Mouse (Mus musculus) limb, embryonic 11.5 days (tissue): ENCODE measurements around the gene Glis2. TPM values are rescaled to one million over a fixed set of nuclear protein-coding genes. Genes with fewer than 3 reads are reported as not detected.

Experiments used
- ATAC-seq: fragments of 200-750 bp; cut with Nextera tagmentation; 2 replicates; pipeline ENCODE4 v1.8.0; 2017; ENCODE audit warnings: low read depth; ENCODE audit not compliant: insufficient number of reproducible peaks, low FRiP score, low TSS enrichment
- DNase-seq: peaks from one replicate; pipeline ENCODE4 v3.0.0-alpha.2; 2015; ENCODE audit warnings: low spot score
- H3K27ac ChIP-seq: fragments of 300-500 bp; sonication (generic); replicated peaks from 2 replicates; pipeline ENCODE4 v1.5.1; 2014; ENCODE audit warnings: low read depth, mild to moderate bottlenecking, low read length
- H3K27me3 ChIP-seq: fragments of 300-500 bp; sonication (generic); 2 replicates; pipeline ENCODE4 v1.6.1; 2014; ENCODE audit warnings: mild to moderate bottlenecking, low read length, mixed read lengths; ENCODE audit not compliant: control insufficient read depth, insufficient read depth
- H3K36me3 ChIP-seq: fragments of 300-500 bp; sonication (generic); 2 replicates; pipeline ENCODE4 v1.6.1; 2014; ENCODE audit warnings: mild to moderate bottlenecking, low read length, moderate library complexity, mixed read lengths; ENCODE audit not compliant: control insufficient read depth, insufficient read depth
- H3K4me1 ChIP-seq: fragments of 300-500 bp; sonication (generic); 2 replicates; pipeline ENCODE4 v1.6.1; 2014; ENCODE audit warnings: low read length, mixed read lengths; ENCODE audit not compliant: control insufficient read depth, insufficient read depth
- H3K4me2 ChIP-seq: fragments of 300-500 bp; sonication (generic); 2 replicates; pipeline ENCODE4 v1.6.1; 2014; ENCODE audit warnings: low read depth, mild to moderate bottlenecking, moderate library complexity; ENCODE audit not compliant: severe bottlenecking
- H3K4me3 ChIP-seq: fragments of 300-500 bp; sonication (generic); 2 replicates; pipeline ENCODE4 v1.5.1; 2014; ENCODE audit warnings: low read depth, low read length
- H3K9ac ChIP-seq: fragments of 300-500 bp; sonication (generic); 2 replicates; pipeline ENCODE4 v1.6.1; 2014; ENCODE audit warnings: mild to moderate bottlenecking, low read length
- H3K9me3 ChIP-seq: fragments of 300-500 bp; sonication (generic); 2 replicates; pipeline ENCODE4 v1.6.1; 2016; ENCODE audit warnings: low read length; ENCODE audit not compliant: control insufficient read depth
- WGBS: fragments of 180-500 bp; shearing (Covaris S2); extraction: QIAGEN DNeasy Blood & Tissue Kit; methylation state at CpG from one replicate; pipeline ENCODE4 v1.1.7; 2014; 5-methylcytosine and 5-hydroxymethylcytosine counted together
- polyA plus RNA-seq: library from polyadenylated mRNA; unstranded; fragments of >200 nt; fragmentation: Nextera tagmentation; extraction: Ambion mirVana; gene quantifications from 2 replicates; pipeline ENCODE4 v1.2.1, GENCODE M21; 2014

The Glis2 gene
- polyA plus RNA-seq, 1 experiment from 2014 or later = 27.4 TPM

- no peaks in the 10 kb centered on the region for H3K27me3 ChIP-seq
- ATAC-seq = no peak
- no peak overlapping the region for H3K4me3 ChIP-seq
- no peak overlapping the region for H3K9ac ChIP-seq
- WGBS = 97% methylated on average over 1 of the region's 1 CpGs
- DNase-seq = no peak
- no peaks in the 10 kb centered on the region for H3K9me3 ChIP-seq
- H3K27ac ChIP-seq = no peak overlapping the region
- H3K36me3 ChIP-seq = no peaks in the 10 kb centered on the region
- no peak overlapping the region for H3K4me2 ChIP-seq
- peaks cover 43% of the 10 kb centered on the region for H3K4me1 ChIP-seq
Measured at GRCm38 (mm10) chr16:4555555-4555954, 39.0 kb upstream of the Glis2 start.

- no peaks in the 10 kb centered on the region for H3K9me3 ChIP-seq
- H3K4me1 ChIP-seq = peaks cover 35% of the 10 kb centered on the region
- H3K9ac ChIP-seq = peak overlapping the region; percentile 39; the same call in 1 of the 2 replicates
- H3K27me3 ChIP-seq = no peaks in the 10 kb centered on the region
- DNase-seq (no peak), ATAC-seq (no peak)
- peak overlapping the region; percentile 81; the same call in 1 of the 2 replicates for H3K4me3 ChIP-seq
- peak overlapping the region; percentile 86 for H3K4me2 ChIP-seq
- H3K27ac ChIP-seq = peak overlapping the region; percentile 38
- no peaks in the 10 kb centered on the region for H3K36me3 ChIP-seq
- WGBS = 75% methylated on average over 1 of the region's 1 CpGs
Measured at GRCm38 (mm10) chr16:4557085-4557484, 37.4 kb upstream of the Glis2 start.

- H3K4me1 ChIP-seq = peaks cover 27% of the 10 kb centered on the region
- WGBS = under 1% methylated on average over 19 of the region's 19 CpGs
Measured at GRCm38 (mm10) chr16:4557949-4558348, 36.6 kb upstream of the Glis2 start.

GRCm38 (mm10) chr16:4558384-4558979 lies 36.0 kb upstream of the Glis2 start:
- H3K36me3 ChIP-seq = no peaks in the 10 kb centered on the region
- H3K4me1 ChIP-seq = peaks cover 21% of the 10 kb centered on the region
- peak overlapping the region; percentile 81 for H3K4me3 ChIP-seq
- under 1% methylated on average over 38 of the region's 38 CpGs for WGBS
- peak overlapping the region; percentile 89 for H3K27ac ChIP-seq
- DNase-seq = peak; percentile 96
- H3K27me3 ChIP-seq = no peaks in the 10 kb centered on the region
- H3K9ac ChIP-seq = peak overlapping the region; percentile 85
- H3K9me3 ChIP-seq = no peaks in the 10 kb centered on the region
- H3K4me2 ChIP-seq = peak overlapping the region; percentile 86
- peak; percentile 80 for ATAC-seq

More at GRCm38 (mm10) chr16:4557949-4558348, 36.6 kb upstream of the Glis2 start:
- Histone ChIP-seq H3K4me3 (peak overlapping the region; percentile 81), H3K27ac (peak overlapping the region; percentile 89), H3K9me3 (no peaks in the 10 kb centered on the region), H3K36me3 (no peaks in the 10 kb centered on the region), H3K4me2 (peak overlapping the region; percentile 86), H3K9ac (peak overlapping the region; percentile 85), H3K27me3 (no peaks in the 10 kb centered on the region)
- ATAC-seq = peak; percentile 22; the same call in 1 of the 2 replicates
- DNase-seq = peak; percentile 73

GRCm38 (mm10) chr16:4558980-4559631 lies 35.4 kb upstream of the Glis2 start:
- peak; percentile 76 for DNase-seq
- Histone ChIP-seq H3K27me3 (no peaks in the 10 kb centered on the region), H3K4me2 (peak overlapping the region; percentile 86), H3K4me3 (peak overlapping the region; percentile 81), H3K4me1 (peaks cover 18% of the 10 kb centered on the region), H3K27ac (peak overlapping the region; percentile 89), H3K9ac (peak overlapping the region; percentile 85), H3K9me3 (no peaks in the 10 kb centered on the region), H3K36me3 (no peaks in the 10 kb centered on the region)
- ATAC-seq = peak; percentile 38
- WGBS = under 1% methylated on average over 43 of the region's 43 CpGs

- peak within 1 kb of the TSS; percentile 89 for H3K27ac ChIP-seq
- peak within 1 kb of the TSS; percentile 81 for H3K4me3 ChIP-seq
- no peaks in the 10 kb centered on the region for H3K36me3 ChIP-seq
- peaks cover 14% of the 10 kb centered on the region for H3K4me1 ChIP-seq
- H3K9me3 ChIP-seq = no peaks in the 10 kb centered on the region
- H3K4me2 ChIP-seq = peak within 1 kb of the TSS; percentile 86
- DNase-seq = peak; percentile 93
- peak; percentile 27; the same call in 1 of the 2 replicates for ATAC-seq
- no peaks in the 10 kb centered on the region for H3K27me3 ChIP-seq
- WGBS = 0% methylated on average over 17 of the region's 17 CpGs
- H3K9ac ChIP-seq = peak within 1 kb of the TSS; percentile 85
Measured at GRCm38 (mm10) chr16:4559715-4560144, 34.8 kb upstream of the Glis2 start, which contains the start of gene Tfap4. Gene Tfap4, minus strand, starts transcription at chr16:4559854.

- Histone ChIP-seq H3K27ac (peak overlapping the region; percentile 89), H3K9ac (peak overlapping the region; percentile 85), H3K27me3 (no peaks in the 10 kb centered on the region), H3K9me3 (no peaks in the 10 kb centered on the region), H3K36me3 (no peaks in the 10 kb centered on the region), H3K4me1 (peaks cover 14% of the 10 kb centered on the region), H3K4me2 (peak overlapping the region; percentile 86), H3K4me3 (peak overlapping the region; percentile 81)
- 2% methylated on average over 42 of the region's 43 CpGs for WGBS
- DNase-seq (peak; percentile 82), ATAC-seq (peak; percentile 45)
Measured at GRCm38 (mm10) chr16:4560145-4560952, 34.2 kb upstream of the Glis2 start.

GRCm38 (mm10) chr16:4567912-4568311 lies 26.6 kb upstream of the Glis2 start:
- 18% methylated on average over 4 of the region's 4 CpGs for WGBS
- no peak for ATAC-seq
- H3K4me2 ChIP-seq = no peak overlapping the region
- no peaks in the 10 kb centered on the region for H3K9me3 ChIP-seq
- H3K27ac ChIP-seq = no peak overlapping the region
- H3K36me3 ChIP-seq = no peaks in the 10 kb centered on the region
- no peak overlapping the region for H3K4me3 ChIP-seq
- no peak overlapping the region for H3K9ac ChIP-seq
- peak; percentile 95 for DNase-seq
- no peaks in the 10 kb centered on the region for H3K27me3 ChIP-seq
- peaks cover 8% of the 10 kb centered on the region; the same call in 1 of the 2 replicates for H3K4me1 ChIP-seq
